Mouse (Mus musculus) liver, embryonic 14.5 days (tissue): ENCODE data around the gene Cypt4. TPM values are rescaled to one million over a fixed set of nuclear protein-coding genes. Genes with fewer than 3 reads are reported as not detected.
"Not testable (repeated sequence)": the region's sequence is repeated elsewhere in the genome, so short reads cannot be mapped to it uniquely, and the experiment has no call there.

Experiments used
- ATAC-seq: fragments of 200-750 bp; cut with Nextera tagmentation; 2 replicates; pipeline ENCODE4 v1.8.0; 2017; ENCODE audit warnings: moderate number of reproducible peaks, mild to moderate bottlenecking, moderate library complexity; ENCODE audit not compliant: insufficient read depth
- DNase-seq, 3 experiments: peaks; one replicate each; pipeline ENCODE4 v3.0.0-alpha.2; 2012 to 2013; ENCODE audit warnings: low read depth in 3 of 3, low spot score in 3 of 3
- H3K27ac ChIP-seq: fragments of 300-500 bp; sonication (generic); 2 replicates; pipeline ENCODE4 v1.5.1; 2014; ENCODE audit warnings: moderate library complexity, mild to moderate bottlenecking, control low read depth, inconsistent platforms
- H3K27me3 ChIP-seq: fragments of 300-500 bp; sonication (generic); 2 replicates; pipeline ENCODE4 v1.6.1; 2014; ENCODE audit warnings: mild to moderate bottlenecking, low read length, moderate library complexity; ENCODE audit not compliant: control insufficient read depth, insufficient read depth
- H3K36me3 ChIP-seq: fragments of 300-500 bp; sonication (generic); replicated peaks from 2 replicates; pipeline ENCODE4 v1.6.1; 2014; ENCODE audit warnings: low read depth; ENCODE audit not compliant: control insufficient read depth, insufficient read depth
- H3K4me1 ChIP-seq, 2 experiments: fragments of 200-500 bp in 1 of 2; fragments of 300-500 bp in 1 of 2; sonication (generic) in 1 of 2; replicated peaks; 2 replicates each; pipeline ENCODE4 v1.6.1; 2012 to 2014; ENCODE audit warnings: antibody characterized with exemption in 1 of 2, inconsistent platforms in 1 of 2, low read length in 1 of 2; ENCODE audit not compliant: control insufficient read depth in 2 of 2, insufficient read depth in 2 of 2
- H3K4me2 ChIP-seq: fragments of 300-500 bp; sonication (generic); 2 replicates; pipeline ENCODE4 v1.6.1; 2014; ENCODE audit warnings: low read depth, mild to moderate bottlenecking, control low read depth, moderate library complexity
- H3K4me3 ChIP-seq, 2 experiments: fragments of 200-500 bp in 1 of 2; fragments of 300-500 bp in 1 of 2; sonication (generic) in 1 of 2; 2 replicates each; pipeline ENCODE4 v1.5.1; 2012 to 2014; ENCODE audit warnings: low read depth in 2 of 2, low read length in 2 of 2, mild to moderate bottlenecking in 2 of 2, control low read depth in 1 of 2, inconsistent platforms in 1 of 2, moderate library complexity in 1 of 2; ENCODE audit not compliant: insufficient read depth in 1 of 2
- H3K9ac ChIP-seq: fragments of 300-500 bp; sonication (generic); replicated peaks from 2 replicates; pipeline ENCODE4 v1.6.1; 2014; ENCODE audit warnings: mild to moderate bottlenecking, control low read depth, moderate library complexity
- H3K9me3 ChIP-seq: fragments of 300-500 bp; sonication (generic); 2 replicates; pipeline ENCODE4 v1.6.1; 2016; ENCODE audit warnings: low read length, mixed read lengths; ENCODE audit not compliant: control insufficient read depth
- EP300 ChIP-seq: IDR thresholded peaks from 2 replicates; pipeline ENCODE4 v1.6.1; 2016; ENCODE audit warnings: antibody characterized with exemption, low read depth
- WGBS: fragments of 180-500 bp; shearing (Covaris S2); extraction: QIAGEN DNeasy Blood & Tissue Kit; methylation state at CpG from one replicate; pipeline ENCODE4 v1.1.7; 2014; ENCODE audit not compliant: insufficient replicate concordance; 5-methylcytosine and 5-hydroxymethylcytosine counted together
- polyA plus RNA-seq, 2 experiments: library from polyadenylated mRNA; depleted of rRNA in 1 of 2; stranded (reverse) in 1 of 2; unstranded in 1 of 2; fragments of >200 nt; fragmentation: Nextera tagmentation in 1 of 2; extraction: Ambion mirVana in 1 of 2; gene quantifications; 2 replicates each; pipeline versions ENCODE4 v1.2.1 to v1.2.3; 2012 to 2014

The Cypt4 gene
- polyA plus RNA-seq (2012; rRNA removed): not detected in 2 replicates
- not detected in 2 replicates for polyA plus RNA-seq (2014; fragmentation: Nextera tagmentation; extraction: Ambion mirVana)

GRCm38 (mm10) chr9:24624896-24625295 lies at the start of gene Cypt4:
Gene Cypt4, plus strand, starts transcription at chr9:24625196.
- Histone ChIP-seq H3K27ac (no peak within 1 kb of the TSS), H3K27me3 (no peaks in the 10 kb centered on the region), H3K4me1 (no peaks in the 10 kb centered on the region), H3K4me3 (no peak within 1 kb of the TSS), H3K9me3 (no peaks in the 10 kb centered on the region), H3K4me2 (no peak within 1 kb of the TSS), H3K9ac (no peak within 1 kb of the TSS), H3K36me3 (no peaks in the 10 kb centered on the region)
- DNase-seq (no peak), ATAC-seq (no peak)
- TF ChIP-seq EP300: no peak
- WGBS: 78% methylated on average over 5 of the region's 5 CpGs

GRCm38 (mm10) chr9:24637341-24637740 lies 12.3 kb downstream of the Cypt4 start:
- H3K27ac ChIP-seq, H3K4me3 ChIP-seq, H3K9ac ChIP-seq, H3K9me3 ChIP-seq, H3K36me3 ChIP-seq, H3K27me3 ChIP-seq, H3K4me2 ChIP-seq, H3K4me1 ChIP-seq, ATAC-seq, DNase-seq: not testable (repeated sequence)
- 35% methylated on average over 2 of the region's 2 CpGs for WGBS

Other genes starting within 250 kb of the Cypt4 start
- gene Dpy19l1, start 122.1 kb upstream of the Cypt4 start, polyA plus RNA-seq (2012; rRNA removed): 12.5 and 17.9 TPM in 2 replicates
- 10.9 and 15.2 TPM in 2 replicates for gene Dpy19l1, start 122.1 kb upstream of the Cypt4 start, polyA plus RNA-seq (2014; fragmentation: Nextera tagmentation; extraction: Ambion mirVana)
- gene Dpy19l2, start 71.1 kb downstream of the Cypt4 start, polyA plus RNA-seq (2012; rRNA removed): 0.02 TPM in 2 replicates
- gene Dpy19l2, start 71.1 kb downstream of the Cypt4 start, polyA plus RNA-seq (2014; fragmentation: Nextera tagmentation; extraction: Ambion mirVana): 0.05 and 0.06 TPM in 2 replicates
- 0.29 and 0.46 TPM in 2 replicates for gene Tbx20, start 149.1 kb downstream of the Cypt4 start, polyA plus RNA-seq (2012; rRNA removed)
- gene Tbx20, start 149.1 kb downstream of the Cypt4 start, polyA plus RNA-seq (2014; fragmentation: Nextera tagmentation; extraction: Ambion mirVana): 0.29 and 0.47 TPM in 2 replicates